Mouse (Mus musculus) heart, postnatal 0 days (tissue): ENCODE data around the gene Cyfip2. TPM values are rescaled to one million over a fixed set of nuclear protein-coding genes. Genes with fewer than 3 reads are reported as not detected.
A peak's percentile ranks its signal among the peaks of the same experiment; 100 is the strongest.

ENCODE experiments used
- ATAC-seq: fragments of 200-750 bp; cut with Nextera tagmentation; 2 replicates; pipeline ENCODE4 v1.8.0; 2017; ENCODE audit warnings: low read depth, moderate number of reproducible peaks, moderate library complexity; ENCODE audit not compliant: insufficient read depth
- DNase-seq: peaks from one replicate; pipeline ENCODE4 v3.0.0-alpha.2; 2016; ENCODE audit warnings: low spot score
- H3K27ac ChIP-seq: fragments of 300-500 bp; sonication (generic); 2 replicates; pipeline ENCODE4 v1.5.1; 2014; ENCODE audit warnings: low read depth, mild to moderate bottlenecking
- H3K27me3 ChIP-seq: fragments of 300-500 bp; sonication (generic); 2 replicates; pipeline ENCODE4 v1.6.1; 2014; ENCODE audit warnings: low read length, mixed read lengths; ENCODE audit not compliant: control insufficient read depth, insufficient read depth
- H3K36me3 ChIP-seq: fragments of 300-500 bp; sonication (generic); replicated peaks from 2 replicates; pipeline ENCODE4 v1.6.1; 2014; ENCODE audit warnings: low read length, mixed read lengths; ENCODE audit not compliant: control insufficient read depth, insufficient read depth
- H3K4me1 ChIP-seq: fragments of 300-500 bp; sonication (generic); 2 replicates; pipeline ENCODE4 v1.6.1; 2014; ENCODE audit warnings: antibody characterized with exemption; ENCODE audit not compliant: control insufficient read depth, insufficient read depth
- H3K4me2 ChIP-seq: fragments of 300-500 bp; sonication (generic); 2 replicates; pipeline ENCODE4 v1.6.1; 2014; ENCODE audit warnings: low read depth, mild to moderate bottlenecking, low read length, moderate library complexity
- H3K4me3 ChIP-seq: fragments of 300-500 bp; sonication (generic); 2 replicates; pipeline ENCODE4 v1.5.1; 2014; ENCODE audit warnings: low read depth, low read length
- H3K9ac ChIP-seq: fragments of 300-500 bp; sonication (generic); replicated peaks from 2 replicates; pipeline ENCODE4 v1.6.1; 2014; ENCODE audit warnings: low read depth, low read length, mixed read lengths
- H3K9me3 ChIP-seq: fragments of 300-500 bp; sonication (generic); replicated peaks from 2 replicates; pipeline ENCODE4 v1.6.1; 2016; ENCODE audit warnings: low read length; ENCODE audit not compliant: control insufficient read depth
- CTCF ChIP-seq: IDR thresholded peaks from 2 replicates; pipeline ENCODE4 v1.5.1; 2016; ENCODE audit warnings: antibody characterized with exemption, control low read depth, low read depth
- EP300 ChIP-seq: IDR thresholded peaks from 2 replicates; pipeline ENCODE4 v1.6.1; 2016; ENCODE audit warnings: antibody characterized with exemption, low read depth
- WGBS: fragments of 180-500 bp; shearing (Covaris S2); extraction: QIAGEN DNeasy Blood & Tissue Kit; methylation state at CpG from one replicate; pipeline ENCODE4 v1.1.7; 2014; 5-methylcytosine and 5-hydroxymethylcytosine counted together
- polyA plus RNA-seq: library from polyadenylated mRNA; unstranded; fragments of >200 nt; fragmentation: Nextera tagmentation; extraction: Ambion mirVana; gene quantifications from 2 replicates; pipeline ENCODE4 v1.2.1, GENCODE M21; 2015
- total RNA-seq: library from RNA; depleted of rRNA; stranded (reverse); fragments of >200 nt; gene quantifications from 2 replicates; pipeline ENCODE4 v1.2.3, GENCODE M21; 2014; ENCODE audit warnings: low replicate concordance

Gene Cyfip2
- total and polyA plus RNA-seq, 2 experiments from 2014 or later, result 6.3 to 15.6 TPM

DNA sequence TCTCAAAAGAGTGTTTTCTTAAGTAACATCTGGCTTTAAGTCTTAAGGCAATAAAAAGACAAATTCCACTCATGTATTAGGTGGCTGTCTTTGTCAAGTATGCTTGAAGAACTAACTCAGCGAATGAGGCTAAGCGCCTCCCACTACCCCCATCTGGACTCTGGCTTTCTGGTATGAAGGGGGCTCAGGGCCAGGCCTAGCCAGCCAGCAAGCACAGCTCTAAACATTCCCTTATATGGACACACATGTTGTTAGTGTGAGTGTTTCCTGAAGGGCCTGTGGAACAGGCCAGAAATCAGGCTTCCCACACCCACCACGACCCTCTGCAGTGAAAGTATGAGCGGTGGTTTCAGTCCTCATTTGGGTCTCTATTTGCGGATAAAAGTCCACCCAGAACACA lies 98.8 kb downstream of the Cyfip2 start:
- Histone ChIP-seq H3K36me3 (no peaks in the 10 kb centered on the region), H3K9me3 (no peaks in the 10 kb centered on the region), H3K4me2 (no peak overlapping the region), H3K27ac (peak overlapping the region; percentile 79), H3K27me3 (no peaks in the 10 kb centered on the region), H3K4me1 (peaks cover 40% of the 10 kb centered on the region), H3K4me3 (no peak overlapping the region), H3K9ac (no peak overlapping the region)
- ATAC-seq (peak; percentile 71), DNase-seq (peak; percentile 67)
- no peak for TF ChIP-seq EP300
- no peak for TF ChIP-seq CTCF
- WGBS, result 21% methylated on average over 5 of the region's 5 CpGs

DNA sequence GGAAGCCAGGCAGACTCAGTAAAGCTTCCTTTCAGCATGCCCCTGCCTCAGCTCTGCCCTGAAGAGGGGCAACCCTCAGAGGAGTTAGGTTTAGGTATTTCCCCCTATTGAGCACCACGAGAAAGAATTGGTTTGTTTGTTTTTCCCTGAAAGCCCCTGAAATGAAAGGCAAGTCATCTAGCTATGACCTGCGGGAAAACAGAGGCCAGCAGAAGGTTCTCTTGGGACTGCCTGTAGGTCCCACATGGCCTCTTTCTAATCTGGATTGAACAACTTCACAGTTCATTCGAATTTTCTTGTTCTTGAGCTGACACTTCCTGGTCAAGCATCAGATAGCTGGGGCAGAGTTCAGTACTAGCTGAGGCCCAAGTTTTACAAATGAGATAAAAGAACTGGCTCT lies 100.8 kb downstream of the Cyfip2 start:
- Histone ChIP-seq H3K4me3 (no peak overlapping the region), H3K27ac (0 out of 2 replicates have a peak overlapping the region, but pooled peaks have one; percentile 5), H3K4me2 (no peak overlapping the region), H3K4me1 (peaks cover 40% of the 10 kb centered on the region), H3K9ac (no peak overlapping the region), H3K27me3 (no peaks in the 10 kb centered on the region), H3K9me3 (no peaks in the 10 kb centered on the region), H3K36me3 (peaks cover 10% of the 10 kb centered on the region; the same call in 1 of the 2 replicates)
- TF ChIP-seq EP300 (no peak), CTCF (no peak)
- DNase-seq (no peak), ATAC-seq (no peak)
- WGBS, result 23% methylated on average over 3 of the region's 3 CpGs

DNA sequence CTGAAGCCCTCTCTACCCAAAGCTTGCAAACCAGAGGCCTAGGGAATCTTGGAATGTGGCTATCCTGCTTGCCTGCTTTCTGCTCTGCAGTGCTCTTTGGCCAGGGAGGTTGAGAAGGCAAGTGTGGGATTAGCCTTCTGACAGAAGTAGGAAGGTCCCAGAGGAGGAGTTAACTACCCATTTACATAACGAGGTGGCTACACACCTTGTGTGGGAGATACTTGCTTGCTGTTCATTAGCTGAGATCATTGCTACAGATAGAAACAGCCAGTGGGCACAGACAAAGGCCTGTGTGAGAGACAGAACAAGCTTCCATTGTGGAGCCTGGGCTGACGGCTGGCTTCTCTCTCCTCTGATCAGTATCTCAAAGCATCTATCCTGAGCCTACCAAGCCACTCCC lies 102.8 kb downstream of the Cyfip2 start:
- WGBS, result 59% methylated on average over 2 of the region's 2 CpGs
- ATAC-seq, result no peak
- Histone ChIP-seq H3K36me3 (peaks cover 10% of the 10 kb centered on the region; the same call in 1 of the 2 replicates), H3K4me1 (peaks cover 43% of the 10 kb centered on the region), H3K9ac (no peak overlapping the region), H3K27me3 (no peaks in the 10 kb centered on the region), H3K9me3 (no peaks in the 10 kb centered on the region), H3K27ac (no peak overlapping the region), H3K4me2 (no peak overlapping the region), H3K4me3 (no peak overlapping the region)
- TF ChIP-seq CTCF (no peak), EP300 (no peak)
- DNase-seq, result no peak

DNA sequence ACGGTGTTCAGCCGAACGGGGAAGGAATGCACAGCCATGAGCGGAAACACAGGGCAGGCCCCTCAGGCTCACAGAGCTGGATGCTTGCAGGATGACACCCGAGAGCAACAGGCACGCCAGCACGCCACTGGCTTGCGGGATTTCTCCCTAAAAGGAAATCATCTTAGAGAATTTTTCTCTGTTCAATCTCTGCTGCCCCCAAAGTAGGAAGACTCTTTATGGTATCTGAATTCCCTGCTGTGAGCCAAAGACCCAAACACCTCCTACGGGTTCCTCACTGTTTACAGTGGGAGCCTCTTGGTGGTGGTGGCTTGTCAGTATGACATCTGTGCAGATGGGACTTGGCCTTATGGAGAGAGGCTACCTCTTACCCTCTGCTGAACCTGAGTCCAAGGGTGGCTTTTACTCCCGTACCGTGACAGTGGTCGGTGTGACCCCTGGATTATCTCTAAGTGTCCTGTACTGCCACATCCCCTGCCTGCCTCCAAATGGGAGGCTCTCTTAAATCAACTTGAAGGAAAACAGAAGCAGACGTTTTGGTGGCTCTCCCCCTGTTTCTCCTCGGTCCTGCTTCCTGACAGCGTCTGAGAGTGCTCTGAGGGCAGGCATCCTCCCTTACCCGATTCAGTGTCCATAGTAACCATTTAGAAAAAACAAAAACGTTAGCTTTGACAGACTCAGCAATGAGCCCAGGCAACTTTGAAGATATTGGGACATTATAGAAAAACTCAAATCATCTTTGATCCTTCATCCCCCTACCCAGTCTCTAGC lies 106.8 kb downstream of the Cyfip2 start:
- 28% methylated on average over 17 of the region's 17 CpGs for WGBS
- no peak for ATAC-seq
- TF ChIP-seq EP300 (no peak), CTCF (no peak)
- no peak overlapping the region for H3K4me3 ChIP-seq
- no peak overlapping the region for H3K4me2 ChIP-seq
- no peaks in the 10 kb centered on the region for H3K9me3 ChIP-seq
- H3K27ac ChIP-seq, result peak overlapping the region; percentile 25; the same call in 1 of the 2 replicates
- H3K9ac ChIP-seq, result no peak overlapping the region
- no peaks in the 10 kb centered on the region for H3K27me3 ChIP-seq
- no peak for DNase-seq
- H3K4me1 ChIP-seq, result peaks cover 20% of the 10 kb centered on the region
- peaks cover 10% of the 10 kb centered on the region; the same call in 1 of the 2 replicates for H3K36me3 ChIP-seq

DNA sequence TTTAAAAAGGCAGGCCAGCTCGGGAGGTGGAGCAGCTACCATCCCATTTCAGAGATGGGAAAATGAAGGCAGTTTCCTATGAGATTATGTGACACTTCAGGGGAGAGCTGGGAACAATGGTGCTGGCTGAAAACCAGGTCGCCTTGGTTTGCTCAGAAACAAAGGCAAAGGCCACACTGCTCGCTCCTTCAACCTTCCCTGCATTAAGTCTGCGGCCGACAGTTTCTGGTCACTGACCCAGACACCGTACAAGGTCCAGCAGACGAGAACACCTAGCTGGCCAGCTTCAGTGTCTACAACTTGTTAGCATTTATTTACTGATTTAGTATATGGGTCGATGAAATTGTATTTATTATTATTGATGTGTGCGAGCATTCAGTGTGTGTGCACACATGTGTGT lies 107.8 kb downstream of the Cyfip2 start:
- Histone ChIP-seq H3K4me2 (no peak overlapping the region), H3K36me3 (peaks cover 10% of the 10 kb centered on the region; the same call in 1 of the 2 replicates), H3K9me3 (no peaks in the 10 kb centered on the region), H3K27me3 (no peaks in the 10 kb centered on the region), H3K4me1 (peaks cover 18% of the 10 kb centered on the region), H3K27ac (no peak overlapping the region; the same call in 1 of the 2 replicates), H3K9ac (no peak overlapping the region), H3K4me3 (no peak overlapping the region)
- 90% methylated on average over 9 of the region's 9 CpGs for WGBS
- ATAC-seq (no peak), DNase-seq (no peak)
- TF ChIP-seq CTCF (no peak), EP300 (no peak)

DNA sequence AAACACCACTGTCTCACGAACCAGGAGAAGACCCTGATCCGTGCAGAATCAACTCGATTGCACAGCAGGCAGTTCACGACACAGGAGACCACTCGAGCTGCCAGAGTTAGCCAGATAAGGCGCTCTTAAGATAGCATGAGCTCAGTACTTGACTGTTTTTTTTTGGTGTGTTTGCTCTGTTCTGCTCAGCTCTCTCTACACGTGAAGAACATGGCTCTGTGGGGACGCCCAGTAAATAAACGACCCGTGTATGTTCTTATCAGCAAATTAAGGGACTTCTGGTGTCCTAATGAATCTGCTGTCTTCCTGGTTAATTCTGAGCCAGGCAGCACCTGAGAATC lies 110.1 kb downstream of the Cyfip2 start:
- Histone ChIP-seq H3K27me3 (no peaks in the 10 kb centered on the region), H3K36me3 (peaks cover 14% of the 10 kb centered on the region; the same call in 1 of the 2 replicates), H3K4me2 (no peak overlapping the region), H3K4me1 (peaks cover 18% of the 10 kb centered on the region), H3K27ac (no peak overlapping the region), H3K9ac (0 out of 2 replicates have a peak overlapping the region, but pooled peaks have one; percentile 18), H3K9me3 (no peaks in the 10 kb centered on the region), H3K4me3 (no peak overlapping the region)
- TF ChIP-seq EP300, result no peak
- TF ChIP-seq CTCF, result no peak
- no peak for ATAC-seq
- DNase-seq, result no peak
- WGBS, result 10% methylated on average over 10 of the region's 10 CpGs
